Mouse (Mus musculus) retina, postnatal 1 day (tissue): Measurements from ENCODE around the gene Pamr1.

ENCODE experiments used
- DNase-seq: peaks from one replicate; pipeline ENCODE4 v3.0.0-alpha.2; 2012

The Pamr1 gene

GRCm38 (mm10) chr2:102663339-102663738 is 113.5 kb downstream of the Pamr1 start:
- peak; percentile 76 for DNase-seq

GRCm38 (mm10) chr2:102663865-102664264 is 114.1 kb downstream of the Pamr1 start:
- DNase-seq = peak; percentile 84

- no peak for DNase-seq
Measured at GRCm38 (mm10) chr2:102667981-102668380, 118.2 kb downstream of the Pamr1 start.

- no peak for DNase-seq
Measured at GRCm38 (mm10) chr2:102669580-102669979, 119.8 kb downstream of the Pamr1 start.

- DNase-seq = no peak
Measured at GRCm38 (mm10) chr2:102674582-102674981, 124.8 kb downstream of the Pamr1 start.

- peak; percentile 50 for DNase-seq
Measured at GRCm38 (mm10) chr2:102675275-102675674, 125.5 kb downstream of the Pamr1 start.

- DNase-seq = no peak
Measured at GRCm38 (mm10) chr2:102676716-102677312, 127.0 kb downstream of the Pamr1 start.

- no peak for DNase-seq
Measured at GRCm38 (mm10) chr2:102677400-102677799, 127.6 kb downstream of the Pamr1 start.

- no peak for DNase-seq
Measured at GRCm38 (mm10) chr2:102681351-102681750, 131.5 kb downstream of the Pamr1 start.

- DNase-seq = peak; percentile 27
Measured at GRCm38 (mm10) chr2:102682168-102682567, 132.4 kb downstream of the Pamr1 start.

GRCm38 (mm10) chr2:102685371-102686107 is 135.7 kb downstream of the Pamr1 start:
- DNase-seq = peak; percentile 91

- DNase-seq = no peak
Measured at GRCm38 (mm10) chr2:102686108-102686450, 136.3 kb downstream of the Pamr1 start.
